Mouse (Mus musculus) adrenal gland, postnatal 10 days (tissue): ENCODE measurements around the gene Vangl1. TPM values are rescaled to one million over a fixed set of nuclear protein-coding genes. Genes with fewer than 3 reads are reported as not detected.
"Not testable (repeated sequence)": the region's sequence is repeated elsewhere in the genome, so short reads cannot be mapped to it uniquely, and the experiment has no call there.

ENCODE experiments used
- DNase-seq: peaks from one replicate; pipeline ENCODE4 v3.0.0; 2021; ENCODE audit warnings: mixed read lengths
- long read RNA-seq, 2 experiments: library from polyadenylated mRNA; stranded (forward); transcript quantifications; one replicate each; pipeline ENCODE4 v2.0.0; 2021
- total RNA-seq, 2 experiments: library from RNA; stranded (reverse); gene quantifications; 2 replicates each; pipeline ENCODE4 v1.2.3; 2021

Gene Vangl1
- 10 to 100 TPM; 26.9 to 27.9 TPM for total RNA-seq
- long read RNA-seq, experiment 1, full-length matches to known transcripts: 3 of 8 reads
- long read RNA-seq, experiment 1, partial matches to known transcripts: 5 of 8 reads
- long read RNA-seq, experiment 1, other reads (novel, unspliced or antisense): 0 of 8 reads
- long read RNA-seq, experiment 2, full-length matches to known transcripts: 8 of 10 reads
- long read RNA-seq, experiment 2, partial matches to known transcripts: 1 of 10 reads
- long read RNA-seq, experiment 2, other reads (novel, unspliced or antisense): 1 of 10 reads

GRCm38 (mm10) chr3:102203781-102204721, at the start of gene Vangl1:
Gene Vangl1 (minus strand): TSS chr3:102204693.
- peak; percentile 88 for DNase-seq

GRCm38 (mm10) chr3:102253554-102253953, 49.1 kb upstream of the Vangl1 start:
- DNase-seq: no peak

GRCm38 (mm10) chr3:102252927-102253326, 48.4 kb upstream of the Vangl1 start:
- DNase-seq: no peak

GRCm38 (mm10) chr3:102250873-102251272, 46.4 kb upstream of the Vangl1 start:
- DNase-seq: no peak

- peak; percentile 68 for DNase-seq
These were observed 45.0 kb upstream of the Vangl1 start for GRCm38 (mm10) chr3:102249401-102249991.

GRCm38 (mm10) chr3:102244601-102245000, 40.1 kb upstream of the Vangl1 start:
- no peak for DNase-seq

GRCm38 (mm10) chr3:102242854-102243253, 38.4 kb upstream of the Vangl1 start:
- DNase-seq: peak; percentile 26

- no peak for DNase-seq
These were observed 27.1 kb upstream of the Vangl1 start for GRCm38 (mm10) chr3:102231418-102232134.

- no peak for DNase-seq
These were observed 18.3 kb upstream of the Vangl1 start for GRCm38 (mm10) chr3:102222756-102223155.

- no peak for DNase-seq
These were observed 13.8 kb upstream of the Vangl1 start for GRCm38 (mm10) chr3:102218301-102218700.

GRCm38 (mm10) chr3:102214736-102215135, 10.2 kb upstream of the Vangl1 start:
- DNase-seq: no peak

GRCm38 (mm10) chr3:102214299-102214698, 9.8 kb upstream of the Vangl1 start:
- no peak for DNase-seq

GRCm38 (mm10) chr3:102212896-102213295, 8.4 kb upstream of the Vangl1 start:
- no peak for DNase-seq

GRCm38 (mm10) chr3:102212336-102212735, 7.8 kb upstream of the Vangl1 start:
- no peak for DNase-seq

GRCm38 (mm10) chr3:102211340-102211739, 6.8 kb upstream of the Vangl1 start:
- DNase-seq: no peak

GRCm38 (mm10) chr3:102210775-102211174, 6.3 kb upstream of the Vangl1 start:
- DNase-seq: peak; percentile 40

- no peak for DNase-seq
These were observed 4.4 kb upstream of the Vangl1 start for GRCm38 (mm10) chr3:102208861-102209260.

- no peak for DNase-seq
These were observed 951 bp upstream of the Vangl1 start for GRCm38 (mm10) chr3:102205458-102205830.

- not testable (repeated sequence) for DNase-seq
These were observed 403 bp upstream of the Vangl1 start for GRCm38 (mm10) chr3:102204734-102205457.

- DNase-seq: no peak
These were observed 1.4 kb downstream of the Vangl1 start for GRCm38 (mm10) chr3:102203131-102203530.

- DNase-seq: no peak
These were observed 4.5 kb downstream of the Vangl1 start for GRCm38 (mm10) chr3:102199991-102200390.

- DNase-seq: no peak
These were observed 5.3 kb downstream of the Vangl1 start for GRCm38 (mm10) chr3:102199226-102199625.
